Mouse (Mus musculus): ENCODE data around the gene Sh3pxd2a.

The Sh3pxd2a gene

GRCm38 (mm10) chr19:47489233-47489632 lies 25.0 kb upstream of the Sh3pxd2a start:
- no peak for DNase-seq

- DNase-seq: no peak
These were observed 24.0 kb upstream of the Sh3pxd2a start for GRCm38 (mm10) chr19:47488250-47488649.

- DNase-seq: no peak
These were observed 23.4 kb upstream of the Sh3pxd2a start for GRCm38 (mm10) chr19:47487572-47487971.

- no peak for DNase-seq
These were observed 21.9 kb upstream of the Sh3pxd2a start for GRCm38 (mm10) chr19:47485997-47486566.

- DNase-seq: no peak
These were observed 19.9 kb upstream of the Sh3pxd2a start for GRCm38 (mm10) chr19:47484110-47484509.

GRCm38 (mm10) chr19:47483346-47483745 lies 19.1 kb upstream of the Sh3pxd2a start:
- no peak for DNase-seq

- DNase-seq: no peak
These were observed 9.3 kb upstream of the Sh3pxd2a start for GRCm38 (mm10) chr19:47473453-47473852.

- DNase-seq: no peak
These were observed 8.7 kb upstream of the Sh3pxd2a start for GRCm38 (mm10) chr19:47472881-47473400.

GRCm38 (mm10) chr19:47471808-47472207 lies 7.6 kb upstream of the Sh3pxd2a start:
- no peak for DNase-seq

- DNase-seq: no peak
These were observed 4.5 kb upstream of the Sh3pxd2a start for GRCm38 (mm10) chr19:47468750-47469149.

GRCm38 (mm10) chr19:47466775-47467174 lies 2.6 kb upstream of the Sh3pxd2a start:
- DNase-seq: no peak

- no peak for DNase-seq
These were observed 1.3 kb upstream of the Sh3pxd2a start for GRCm38 (mm10) chr19:47465467-47465866.

GRCm38 (mm10) chr19:47463636-47464303 lies 431 bp downstream of the Sh3pxd2a start:
- peak; percentile 19 for DNase-seq

GRCm38 (mm10) chr19:47463206-47463605 lies 995 bp downstream of the Sh3pxd2a start:
- DNase-seq: no peak

- DNase-seq: no peak
These were observed 1.5 kb downstream of the Sh3pxd2a start for GRCm38 (mm10) chr19:47462725-47463124.

- DNase-seq: no peak
These were observed 2.4 kb downstream of the Sh3pxd2a start for GRCm38 (mm10) chr19:47461838-47462237.

GRCm38 (mm10) chr19:47461386-47461785 lies 2.8 kb downstream of the Sh3pxd2a start:
- DNase-seq: no peak

GRCm38 (mm10) chr19:47460120-47460960 lies 3.9 kb downstream of the Sh3pxd2a start:
- no peak for DNase-seq

- DNase-seq: no peak
These were observed 5.0 kb downstream of the Sh3pxd2a start for GRCm38 (mm10) chr19:47459214-47459613.

GRCm38 (mm10) chr19:47458504-47459161 lies 5.6 kb downstream of the Sh3pxd2a start:
- no peak for DNase-seq

GRCm38 (mm10) chr19:47457711-47458503 lies 6.3 kb downstream of the Sh3pxd2a start:
- DNase-seq: no peak

GRCm38 (mm10) chr19:47456021-47456420 lies 8.2 kb downstream of the Sh3pxd2a start:
- no peak for DNase-seq
